Mouse (Mus musculus) liver, embryonic 14.5 days (tissue): ENCODE measurements around the gene Elk1.

ENCODE experiments used
- CTCF ChIP-seq: IDR thresholded peaks from 2 replicates; pipeline ENCODE4 v1.5.1; 2016; ENCODE audit warnings: antibody characterized with exemption, low read depth, control low read depth
- EP300 ChIP-seq: IDR thresholded peaks from 2 replicates; pipeline ENCODE4 v1.6.1; 2016; ENCODE audit warnings: antibody characterized with exemption, low read depth

GRCm38 (mm10) chrX:20931364-20931763 lies 19.0 kb downstream of the Elk1 start, which contains the start of gene Cfp:
- TF ChIP-seq EP300: no peak
- no peak for TF ChIP-seq CTCF
